Mouse (Mus musculus) CH12.LX (cell line): ENCODE results near the gene Xndc1.

Source experiments
- HCFC1 ChIP-seq: IDR thresholded peaks from 2 replicates; pipeline ENCODE4 v1.6.1; 2012; ENCODE audit warnings: low read depth, mild to moderate bottlenecking, inconsistent platforms, low read length, improper control_type of control experiment
- JUND ChIP-seq: conservative IDR thresholded peaks from 2 replicates; pipeline ENCODE4 v1.6.1; 2011; ENCODE audit warnings: low read depth, low read length, improper control_type of control experiment
- MYC ChIP-seq: IDR thresholded peaks from 2 replicates; pipeline ENCODE4 v1.6.1; 2011; ENCODE audit warnings: low read depth, mild to moderate bottlenecking, improper control_type of control experiment, low read length
- POLR2A ChIP-seq: IDR thresholded peaks from 2 replicates; pipeline ENCODE4 v1.6.1; 2011; ENCODE audit warnings: low read depth, mild to moderate bottlenecking, improper control_type of control experiment, low read length
- POLR2AphosphoS2 ChIP-seq: IDR thresholded peaks from 2 replicates; pipeline ENCODE4 v1.6.1; 2011; ENCODE audit warnings: low read depth, low read length, improper control_type of control experiment
- RCOR1 ChIP-seq: conservative IDR thresholded peaks from 2 replicates; pipeline ENCODE4 v1.6.1; 2012; ENCODE audit warnings: low read depth, mild to moderate bottlenecking, inconsistent platforms, low read length, improper control_type of control experiment
- SIN3A ChIP-seq: IDR thresholded peaks from 2 replicates; pipeline ENCODE4 v1.6.1; 2012; ENCODE audit warnings: low read length, improper control_type of control experiment, inconsistent platforms
- SMC3 ChIP-seq: IDR thresholded peaks from 2 replicates; pipeline ENCODE4 v1.6.1; 2011; ENCODE audit warnings: low read depth, low read length, improper control_type of control experiment
- TCF12 ChIP-seq: IDR thresholded peaks from 2 replicates; pipeline ENCODE4 v1.6.1; 2014; ENCODE audit warnings: low read depth, mild to moderate bottlenecking, inconsistent platforms, low read length, improper control_type of control experiment
- USF1 ChIP-seq: IDR thresholded peaks from 2 replicates; pipeline ENCODE4 v1.6.1; 2014; ENCODE audit warnings: low read depth, mild to moderate bottlenecking, inconsistent platforms, low read length, improper control_type of control experiment
- USF2 ChIP-seq: conservative IDR thresholded peaks from 2 replicates; pipeline ENCODE4 v1.6.1; 2011; ENCODE audit warnings: low read depth, low read length, improper control_type of control experiment
- ZC3H11A ChIP-seq: IDR thresholded peaks from 2 replicates; pipeline ENCODE4 v1.6.1; 2012; ENCODE audit warnings: low read depth, mild to moderate bottlenecking, inconsistent platforms, low read length, improper control_type of control experiment
- ZKSCAN1 ChIP-seq: IDR thresholded peaks from 2 replicates; pipeline ENCODE4 v1.6.1; 2012; ENCODE audit warnings: low read depth, inconsistent platforms, low read length, improper control_type of control experiment, borderline replicate concordance
- ZNF384 ChIP-seq: IDR thresholded peaks from 2 replicates; pipeline ENCODE4 v1.6.1; 2012; ENCODE audit warnings: low read depth, low read length, improper control_type of control experiment, inconsistent platforms

- TF ChIP-seq ZNF384 (no peak), POLR2A (no peak), RCOR1 (no peak), USF1 (no peak), SMC3 (no peak), USF2 (no peak), HCFC1 (no peak), TCF12 (no peak), ZC3H11A (no peak), MYC (no peak), JUND (no peak), POLR2AphosphoS2 (no peak), SIN3A (no peak), ZKSCAN1 (no peak)
Measured at GRCm38 (mm10) chr7:102017452-102017851, 47.9 kb upstream of the Xndc1 start.
